Mouse (Mus musculus): Measurements from ENCODE around the gene B4galt1.

B4galt1 gene

GRCm38 (mm10) chr4:40872129-40872528 lies 18.3 kb upstream of the B4galt1 start:
- no peak for DNase-seq (ENCODE audit: extremely low read depth, low read depth, low spot score)

GRCm38 (mm10) chr4:40870206-40870605 lies 16.4 kb upstream of the B4galt1 start:
- no peak for DNase-seq (ENCODE audit: extremely low read depth, low read depth, low spot score)

- DNase-seq (ENCODE audit: extremely low read depth, low read depth, low spot score), result peak; percentile 92
Observed at GRCm38 (mm10) chr4:40868554-40869232, 14.9 kb upstream of the B4galt1 start.

DNA sequence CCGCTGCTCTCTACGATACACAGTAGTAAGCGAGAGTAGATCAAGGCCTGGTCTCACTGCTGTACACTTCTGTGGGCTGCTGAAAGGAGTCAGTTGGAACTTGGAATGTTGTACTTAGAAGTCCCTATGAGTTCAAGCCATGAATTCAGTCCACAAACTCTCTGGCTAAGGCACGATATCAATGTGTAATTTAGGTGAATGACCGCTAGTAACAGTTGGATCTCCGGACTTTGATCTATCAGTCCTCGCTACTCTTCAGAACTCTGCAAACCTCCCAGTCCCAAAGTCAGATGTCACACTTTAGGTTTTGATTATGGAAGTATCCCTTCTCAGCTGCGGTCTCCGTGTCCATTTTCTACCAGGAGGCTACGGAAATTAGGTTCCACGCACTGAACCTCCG lies 10.6 kb upstream of the B4galt1 start:
- no peak for DNase-seq (ENCODE audit: extremely low read depth, low read depth, low spot score)

DNA sequence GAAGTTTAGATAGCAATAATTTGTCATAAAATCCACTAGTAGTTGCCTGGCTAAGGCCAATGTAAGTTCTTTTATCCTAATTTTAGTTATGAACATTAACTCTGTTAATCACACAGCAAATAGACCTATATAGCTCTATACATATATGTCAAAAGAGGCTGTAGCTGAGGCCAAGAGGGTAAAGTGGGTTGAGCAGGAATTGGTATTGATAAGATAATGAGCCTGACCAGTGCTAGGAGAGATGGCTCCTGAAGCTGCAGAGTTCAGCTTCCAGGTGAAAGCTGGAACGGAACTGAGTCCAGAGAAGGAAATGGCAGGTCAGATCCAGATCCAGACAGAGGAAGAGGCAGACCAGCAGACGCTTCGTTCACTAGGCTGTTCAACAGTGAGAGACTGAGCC lies 9.5 kb upstream of the B4galt1 start:
- no peak for DNase-seq (ENCODE audit: extremely low read depth, low read depth, low spot score)

DNA sequence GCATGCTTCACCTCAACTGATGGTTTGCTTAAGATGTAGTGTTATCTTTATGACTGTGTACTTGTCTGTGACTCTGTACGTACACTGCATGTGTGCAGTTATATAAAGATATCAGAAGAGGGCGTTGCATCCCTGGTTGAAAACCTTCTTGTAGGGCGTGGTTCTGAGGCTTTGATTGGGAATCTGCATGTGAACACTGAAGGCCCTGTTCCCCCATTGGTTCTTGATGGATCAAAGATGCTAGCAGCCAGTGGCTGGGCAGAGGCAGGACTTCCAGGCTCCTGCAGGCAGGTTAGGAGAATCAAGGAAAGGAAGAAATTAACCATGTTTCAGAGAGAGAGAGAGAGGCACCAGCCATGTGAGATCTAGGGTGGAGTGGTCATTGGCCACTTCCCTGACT lies 7.3 kb upstream of the B4galt1 start:
- no peak for DNase-seq (ENCODE audit: extremely low read depth, low read depth, low spot score)

DNA sequence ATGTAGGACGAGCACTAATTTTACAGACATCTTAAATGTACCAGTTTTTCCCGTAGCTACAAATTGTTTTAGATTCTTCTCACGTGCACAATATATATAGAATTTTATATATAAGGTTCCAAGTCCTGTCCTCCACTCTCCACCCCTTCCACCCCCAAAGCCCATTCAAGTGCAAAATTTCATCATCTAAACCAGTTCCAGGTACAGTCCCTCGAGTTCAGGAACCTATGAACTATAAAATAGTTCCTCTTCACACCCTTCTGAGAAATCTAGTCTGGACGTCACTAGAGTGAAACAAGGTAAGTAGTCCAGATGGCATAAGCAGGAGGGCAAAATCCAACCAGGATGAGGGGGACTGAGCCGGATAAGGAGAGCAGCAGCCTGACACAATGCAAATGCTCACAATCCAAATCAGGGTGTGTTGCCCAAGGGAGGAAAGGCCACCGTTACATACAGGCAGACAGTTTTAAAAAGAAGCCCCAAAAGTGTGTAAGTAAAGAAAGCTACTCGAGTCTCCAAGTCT lies 4.1 kb upstream of the B4galt1 start:
- DNase-seq (ENCODE audit: extremely low read depth, low read depth, low spot score), result no peak

- no peak for DNase-seq (ENCODE audit: extremely low read depth, low read depth, low spot score)
Observed at GRCm38 (mm10) chr4:40856571-40856970, 2.8 kb upstream of the B4galt1 start.

DNA sequence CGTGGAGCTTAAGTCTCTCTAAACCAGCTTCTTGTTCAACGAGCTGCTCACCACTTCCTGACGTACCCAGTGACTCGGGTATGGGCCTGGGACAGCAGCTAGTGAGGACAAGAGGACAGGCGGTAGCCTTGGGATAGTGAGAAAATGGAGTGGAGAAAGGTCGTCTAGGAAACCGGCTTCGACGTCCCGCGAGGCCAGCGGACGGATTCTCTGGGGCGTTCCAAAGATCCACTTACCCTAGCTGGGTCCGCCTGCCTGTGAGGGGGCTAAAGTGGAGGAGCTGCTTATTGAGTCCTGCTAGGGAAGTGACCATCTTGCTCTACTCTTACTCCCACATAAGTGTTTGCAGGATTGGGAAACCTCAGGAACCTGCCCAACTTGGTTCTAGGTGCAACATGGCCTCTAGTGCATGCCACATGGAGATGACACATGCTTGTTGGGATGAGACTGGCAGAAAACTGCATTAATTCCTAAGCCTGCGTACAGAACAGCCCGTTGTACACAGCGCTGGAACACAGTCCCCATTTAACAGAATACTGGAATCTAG lies 655 bp upstream of the B4galt1 start:
- no peak for DNase-seq (ENCODE audit: extremely low read depth, low read depth, low spot score)

DNA sequence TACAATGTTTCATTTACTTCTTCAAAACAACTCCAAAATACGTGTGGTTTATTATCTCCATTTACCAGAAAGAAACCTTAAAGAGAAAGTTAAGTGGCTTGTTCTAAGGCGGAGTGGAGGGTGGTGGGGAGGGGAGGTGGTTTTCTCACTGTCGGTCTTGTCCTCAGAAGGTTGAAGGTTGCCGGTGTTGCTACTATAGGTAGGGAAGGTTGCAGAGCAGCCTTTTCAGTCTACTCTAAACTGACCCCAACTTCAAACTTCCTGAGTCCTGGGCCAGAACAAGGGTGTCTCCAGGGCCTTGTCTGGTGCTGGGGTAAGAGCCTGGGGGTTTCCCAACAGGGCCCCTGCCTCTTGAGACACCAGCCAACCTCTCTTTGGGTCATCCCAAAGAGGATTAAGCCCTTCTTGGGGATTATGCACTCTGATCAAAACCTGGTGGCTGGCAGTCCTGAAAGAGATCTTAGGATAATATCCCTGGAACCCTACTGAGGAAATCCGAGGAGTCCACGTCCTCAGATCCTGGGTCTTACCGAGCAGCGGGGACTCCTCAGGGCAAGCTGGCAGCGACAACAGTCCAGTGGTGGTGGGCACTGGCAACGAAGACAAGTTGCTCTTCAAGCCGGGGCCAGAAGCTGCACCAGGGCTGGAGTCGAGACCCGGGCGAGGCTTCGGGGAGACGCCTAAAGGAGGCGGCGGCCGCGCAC lies 792 bp downstream of the B4galt1 start:
- no peak for DNase-seq (ENCODE audit: extremely low read depth, low read depth, low spot score)

DNA sequence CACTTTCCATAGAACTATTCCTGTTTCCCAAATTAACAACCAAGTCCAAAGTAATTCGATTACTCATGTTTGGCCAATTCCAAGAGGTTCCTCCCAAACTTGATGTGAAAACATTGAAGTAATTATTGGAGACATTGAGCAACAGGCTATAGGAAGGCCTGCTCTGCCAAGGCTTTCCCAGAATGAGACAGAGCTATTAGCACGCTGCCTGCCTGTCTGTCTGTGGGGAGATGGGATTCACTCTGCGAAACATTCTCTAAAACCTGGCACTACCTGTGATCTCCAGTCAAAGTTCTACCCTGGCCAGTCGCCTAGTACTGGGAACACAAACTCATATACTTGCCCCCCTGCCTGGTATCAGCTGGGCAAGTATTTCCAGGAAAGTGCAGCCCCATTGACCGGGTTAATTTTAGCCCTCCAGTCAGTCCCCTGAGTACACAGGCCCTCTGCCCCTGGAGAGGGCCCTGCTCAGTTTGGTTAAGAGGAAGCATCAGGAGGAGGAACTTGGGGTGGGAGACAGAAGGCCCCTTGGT lies 1.5 kb downstream of the B4galt1 start:
- DNase-seq (ENCODE audit: extremely low read depth, low read depth, low spot score), result no peak

GRCm38 (mm10) chr4:40851763-40852248 lies 2.0 kb downstream of the B4galt1 start:
- DNase-seq (ENCODE audit: extremely low read depth, low read depth, low spot score), result no peak

DNA sequence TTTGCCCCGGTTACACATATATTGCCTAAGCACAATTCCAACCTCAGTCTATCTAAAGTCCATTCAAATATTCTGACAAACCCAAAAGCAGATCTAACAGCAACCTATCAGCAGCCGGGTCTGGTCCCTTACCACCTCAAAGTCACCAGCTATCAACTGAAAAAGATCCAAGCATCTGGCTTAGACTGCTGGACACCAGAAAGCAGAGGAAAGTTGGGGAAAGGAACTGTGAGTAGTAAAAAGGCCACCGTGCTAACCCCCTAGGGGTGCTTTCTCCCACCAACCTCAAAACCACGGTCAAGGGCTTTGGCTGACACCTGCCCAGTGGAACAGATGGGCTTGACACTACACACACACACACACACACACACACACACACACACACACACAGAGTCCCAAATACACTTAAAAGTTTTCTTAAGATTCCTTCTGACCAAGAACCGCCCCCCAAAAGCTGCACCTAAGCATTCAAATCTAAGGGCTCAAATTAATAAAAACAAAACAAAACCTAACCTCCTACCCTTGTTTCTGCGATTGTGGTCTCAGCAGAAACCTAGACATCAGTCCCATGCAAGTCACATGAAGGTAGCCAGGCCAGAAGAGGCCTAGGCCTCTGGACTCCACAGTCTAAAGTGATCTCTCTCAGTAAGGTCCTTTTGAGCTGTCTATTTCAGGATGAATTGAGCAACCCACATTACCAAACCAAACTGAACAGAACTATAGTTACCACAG lies 2.6 kb downstream of the B4galt1 start:
- no peak for DNase-seq (ENCODE audit: extremely low read depth, low read depth, low spot score)

GRCm38 (mm10) chr4:40850582-40850981 lies 3.2 kb downstream of the B4galt1 start:
- no peak for DNase-seq (ENCODE audit: extremely low read depth, low read depth, low spot score)

- no peak for DNase-seq (ENCODE audit: extremely low read depth, low read depth, low spot score)
Observed at GRCm38 (mm10) chr4:40849518-40849917, 4.3 kb downstream of the B4galt1 start.

- DNase-seq (ENCODE audit: extremely low read depth, low read depth, low spot score), result no peak
Observed at GRCm38 (mm10) chr4:40848246-40848645, 5.6 kb downstream of the B4galt1 start.

GRCm38 (mm10) chr4:40847160-40847559 lies 6.6 kb downstream of the B4galt1 start:
- DNase-seq (ENCODE audit: extremely low read depth, low read depth, low spot score), result no peak

DNA sequence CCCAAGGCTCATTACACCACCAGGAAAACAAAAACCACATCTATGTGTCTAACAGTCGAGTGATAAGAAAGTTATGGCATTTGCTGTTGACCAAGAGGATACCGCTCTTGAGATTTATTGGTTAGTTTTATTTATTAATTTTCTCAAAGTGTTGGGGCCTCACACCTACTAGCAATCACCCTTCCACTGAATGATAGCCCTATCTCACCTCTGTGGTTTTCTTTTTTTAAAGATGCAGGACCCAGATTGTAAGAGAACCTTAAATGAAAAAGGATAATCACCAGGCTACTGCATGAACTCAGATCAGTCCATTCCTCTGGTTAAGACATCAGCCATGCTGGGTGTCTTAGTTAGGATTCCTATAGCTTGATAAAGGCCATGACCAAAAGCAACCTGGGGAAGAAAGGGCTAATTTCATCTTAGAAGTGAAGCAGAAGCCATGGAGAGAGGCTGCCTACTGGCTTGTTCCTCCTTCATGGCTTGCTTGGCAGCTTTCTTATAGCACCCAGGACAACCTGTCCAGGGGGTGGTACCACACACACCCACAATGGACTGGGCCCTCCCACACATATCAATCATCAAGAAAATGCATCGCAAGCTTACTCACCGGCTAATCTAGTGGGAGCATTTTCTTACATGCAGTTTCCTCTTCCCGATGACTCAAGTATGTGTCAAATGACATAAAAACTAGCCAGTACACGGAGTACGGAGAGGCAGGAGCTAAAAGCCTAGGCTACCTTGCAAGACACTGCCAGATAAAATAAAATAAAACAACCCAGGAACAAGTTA lies 7.5 kb downstream of the B4galt1 start:
- DNase-seq (ENCODE audit: extremely low read depth, low read depth, low spot score), result peak; percentile 88

GRCm38 (mm10) chr4:40844811-40845751 lies 8.7 kb downstream of the B4galt1 start:
- no peak for DNase-seq (ENCODE audit: extremely low read depth, low read depth, low spot score)
